Mouse (Mus musculus) limb, embryonic 10.5 days (tissue): ENCODE measurements around the gene Wdr46. TPM values are rescaled to one million over a fixed set of nuclear protein-coding genes. Genes with fewer than 3 reads are reported as not detected.
"Not testable (repeated sequence)": the region's sequence is repeated elsewhere in the genome, so short reads cannot be mapped to it uniquely, and the experiment has no call there.

ENCODE experiments used
- DNase-seq: peaks from one replicate; pipeline ENCODE4 v3.0.0-alpha.2; 2017; ENCODE audit warnings: low spot score
- H3K27ac ChIP-seq: fragments of 300-500 bp; sonication (generic); 2 replicates; pipeline ENCODE4 v1.5.1; 2016; ENCODE audit warnings: mild to moderate bottlenecking
- H3K27me3 ChIP-seq: fragments of 300-500 bp; sonication (generic); 2 replicates; pipeline ENCODE4 v1.6.1; 2016; ENCODE audit warnings: low read depth, mild to moderate bottlenecking; ENCODE audit not compliant: poor library complexity, severe bottlenecking
- H3K36me3 ChIP-seq: fragments of 300-500 bp; sonication (generic); 2 replicates; pipeline ENCODE4 v1.6.1; 2016; ENCODE audit warnings: mild to moderate bottlenecking, moderate library complexity
- H3K4me1 ChIP-seq: fragments of 300-500 bp; sonication (generic); 2 replicates; pipeline ENCODE4 v1.6.1; 2016
- H3K4me3 ChIP-seq: fragments of 300-500 bp; sonication (generic); 2 replicates; pipeline ENCODE4 v1.5.1; 2016; ENCODE audit warnings: mild to moderate bottlenecking, moderate library complexity
- H3K9me3 ChIP-seq: fragments of 300-500 bp; sonication (generic); replicated peaks from 2 replicates; pipeline ENCODE4 v1.6.1; 2016; ENCODE audit warnings: mild to moderate bottlenecking
- WGBS: fragments of 180-500 bp; shearing (Covaris S2); methylation state at CpG from one replicate; pipeline ENCODE4 v1.1.7; 2016; 5-methylcytosine and 5-hydroxymethylcytosine counted together
- polyA plus RNA-seq: library from polyadenylated mRNA; unstranded; fragments of >200 nt; fragmentation: Nextera tagmentation; extraction: Ambion mirVana; gene quantifications from 2 replicates; pipeline ENCODE4 v1.2.1, GENCODE M21; 2016

The Wdr46 gene
- polyA plus RNA-seq, 1 experiment from 2014 or later, result 61.7 TPM

GRCm38 (mm10) chr17:33995651-33996050 is 55.2 kb downstream of the Wdr46 start:
- Histone ChIP-seq H3K9me3 (no peaks in the 10 kb centered on the region), H3K36me3 (no peaks in the 10 kb centered on the region), H3K4me3 (no peak overlapping the region), H3K27me3 (peaks cover 39% of the 10 kb centered on the region), H3K4me1 (peaks cover 14% of the 10 kb centered on the region), H3K27ac (no peak overlapping the region)
- no peak for DNase-seq
- WGBS, result 35% methylated on average over 3 of the region's 3 CpGs

- H3K9me3 ChIP-seq, H3K4me3 ChIP-seq, DNase-seq, H3K36me3 ChIP-seq, H3K27ac ChIP-seq: not testable (repeated sequence)
- Histone ChIP-seq H3K4me1 (peaks cover 14% of the 10 kb centered on the region), H3K27me3 (peaks cover 53% of the 10 kb centered on the region)
- 90% methylated on average over 2 of the region's 2 CpGs for WGBS
These were observed 56.6 kb downstream of the Wdr46 start for GRCm38 (mm10) chr17:33997025-33997424.

- not testable (repeated sequence) for H3K27ac ChIP-seq, H3K4me3 ChIP-seq, DNase-seq, H3K9me3 ChIP-seq, H3K36me3 ChIP-seq
- H3K4me1 ChIP-seq, result peaks cover 14% of the 10 kb centered on the region
- peaks cover 63% of the 10 kb centered on the region for H3K27me3 ChIP-seq
- WGBS, result 61% methylated on average over 5 of the region's 5 CpGs
These were observed 58.2 kb downstream of the Wdr46 start for GRCm38 (mm10) chr17:33998697-33999096.

Other genes with a start within 250 kb of the Wdr46 start
- 30.1 and 32.5 TPM in 2 replicates for gene March2, start 222.0 kb upstream of the Wdr46 start, polyA plus RNA-seq
- gene Rab11b, start 180.1 kb upstream of the Wdr46 start, polyA plus RNA-seq, result 325 and 350 TPM in 2 replicates
- 30.2 and 38.9 TPM in 2 replicates for gene Angptl4, start 158.8 kb upstream of the Wdr46 start, polyA plus RNA-seq
- gene Kank3, start 130.1 kb upstream of the Wdr46 start, polyA plus RNA-seq, result 24.8 and 28.5 TPM in 2 replicates
- gene Rps28, start 116.1 kb upstream of the Wdr46 start, polyA plus RNA-seq, result 867 and 991 TPM in 2 replicates
- gene Ndufa7, start 116.1 kb upstream of the Wdr46 start, polyA plus RNA-seq, result 497 and 518 TPM in 2 replicates
- 98.2 and 119 TPM in 2 replicates for gene Cd320, start 97.6 kb upstream of the Wdr46 start, polyA plus RNA-seq
- gene Gm7029, start 66.8 kb upstream of the Wdr46 start, polyA plus RNA-seq, result not detected in 2 replicates
- 5.9 and 6.6 TPM in 2 replicates for gene Kifc1, start 50.0 kb upstream of the Wdr46 start, polyA plus RNA-seq
- 0.20 and 0.38 TPM in 2 replicates for gene Platr17, start 35.5 kb upstream of the Wdr46 start, polyA plus RNA-seq
- 88.1 and 92.2 TPM in 2 replicates for gene Daxx, start 31.2 kb upstream of the Wdr46 start, polyA plus RNA-seq
- 9.2 and 16.0 TPM in 2 replicates for gene Tapbp, start 24.8 kb upstream of the Wdr46 start, polyA plus RNA-seq
- 20.2 and 23.2 TPM in 2 replicates for gene Zbtb22, start 24.8 kb upstream of the Wdr46 start, polyA plus RNA-seq
- gene Rgl2, start 11.1 kb upstream of the Wdr46 start, polyA plus RNA-seq, result 43.2 and 43.9 TPM in 2 replicates
- gene Pfdn6, start 317 bp upstream of the Wdr46 start, polyA plus RNA-seq, result 212 and 258 TPM in 2 replicates
- gene B3galt4, start 10.8 kb downstream of the Wdr46 start, polyA plus RNA-seq, result 2.9 and 3.9 TPM in 2 replicates
- gene Vps52, start 15.2 kb downstream of the Wdr46 start, polyA plus RNA-seq, result 49.8 and 50.3 TPM in 2 replicates
- gene Rps18, start 15.3 kb downstream of the Wdr46 start, polyA plus RNA-seq, result 1,605 and 1,760 TPM in 2 replicates
- gene H2-K1, start 59.7 kb downstream of the Wdr46 start, polyA plus RNA-seq, result 2.9 and 4.7 TPM in 2 replicates
- gene Ring1, start 84.0 kb downstream of the Wdr46 start, polyA plus RNA-seq, result 11.8 and 15.0 TPM in 2 replicates
- 25.9 and 33.7 TPM in 2 replicates for gene H2-Ke6, start 87.4 kb downstream of the Wdr46 start, polyA plus RNA-seq
- gene Slc39a7, start 91.0 kb downstream of the Wdr46 start, polyA plus RNA-seq, result 196 TPM in 2 replicates
- gene Rxrb, start 91.2 kb downstream of the Wdr46 start, polyA plus RNA-seq, result 49.9 and 51.0 TPM in 2 replicates
- gene Col11a2, start 98.8 kb downstream of the Wdr46 start, polyA plus RNA-seq, result 0.43 and 2.5 TPM in 2 replicates
- 0.31 and 0.66 TPM in 2 replicates for gene H2-Oa, start 151.7 kb downstream of the Wdr46 start, polyA plus RNA-seq
- 4.2 and 5.3 TPM in 2 replicates for gene H2-DMa, start 178.9 kb downstream of the Wdr46 start, polyA plus RNA-seq
- gene Brd2, start 182.0 kb downstream of the Wdr46 start, polyA plus RNA-seq, result 140 and 145 TPM in 2 replicates
- 0.18 and 0.40 TPM in 2 replicates for gene H2-DMb2, start 202.6 kb downstream of the Wdr46 start, polyA plus RNA-seq
- gene H2-DMb1, start 212.4 kb downstream of the Wdr46 start, polyA plus RNA-seq, result 0.18 and 0.51 TPM in 2 replicates
- gene Tap1, start 246.9 kb downstream of the Wdr46 start, polyA plus RNA-seq, result 1.6 and 3.2 TPM in 2 replicates
- gene Psmb9, start 247.1 kb downstream of the Wdr46 start, polyA plus RNA-seq, result 0.78 and 1.1 TPM in 2 replicates